In genomic region chr4:128155226-128155625, GRCm38 (mm10) we compare ENCODE assay signal across 17 mouse cellular contexts.
"Had no signal": no experiment of that assay in that cellular context is flagged by ENCODE, and none has a peak within 500 bp of the region (broad histone marks: within the 10 kb centered on the region; RNA-seq: fewer than 3 reads in every experiment).

No protein-coding gene starts in this region.

- H3K27ac ChIP-seq: intestine, embryonic 15.5 days; kidney, embryonic 15.5 days; limb, embryonic 12.5 days; liver, embryonic 13.5 days; lung, embryonic 15.5 days; macrophage; neural tube, embryonic 15.5 days; stomach, postnatal 0 days had no signal

- H3K4me3 ChIP-seq: intestine, embryonic 15.5 days; kidney, embryonic 15.5 days; limb, embryonic 12.5 days; liver, embryonic 13.5 days; lung, embryonic 15.5 days; myocyte; neural tube, embryonic 15.5 days had no signal

- H3K9me3 ChIP-seq: intestine, embryonic 15.5 days; kidney, embryonic 15.5 days; limb, embryonic 12.5 days; liver, embryonic 13.5 days; lung, embryonic 15.5 days; neural tube, embryonic 15.5 days had no signal

- H3K36me3 ChIP-seq: intestine, embryonic 15.5 days; kidney, embryonic 15.5 days; limb, embryonic 12.5 days; liver, embryonic 13.5 days; lung, embryonic 15.5 days; neural tube, embryonic 15.5 days had no signal

- H3K9ac ChIP-seq: intestine, embryonic 15.5 days; kidney, embryonic 15.5 days; limb, embryonic 12.5 days; liver, embryonic 13.5 days; liver, postnatal 0 days; lung, embryonic 15.5 days; neural tube, embryonic 15.5 days had no signal

- H3K4me2 ChIP-seq: intestine, embryonic 15.5 days; kidney, embryonic 15.5 days; limb, embryonic 12.5 days; liver, embryonic 13.5 days; lung, embryonic 15.5 days; neural tube, embryonic 15.5 days had no signal

- ATAC-seq: intestine, embryonic 15.5 days; liver, postnatal 0 days had no signal

- DNase-seq: kidney, adult 2 months; kidney, postnatal 14 days; liver; liver, embryonic 13.5 days; liver, postnatal 0 days; lung, postnatal 14 days; right cerebral cortex, adult 18-20 months; right cerebral cortex, postnatal 25 days; thymus, postnatal 4 days had no signal

- H3K4me1 ChIP-seq: intestine, embryonic 15.5 days; kidney, embryonic 15.5 days; liver, embryonic 13.5 days; lung, embryonic 15.5 days had no signal

- H3K27me3 ChIP-seq: intestine, embryonic 15.5 days; kidney, embryonic 15.5 days; limb, embryonic 12.5 days; liver, embryonic 13.5 days; lung, embryonic 15.5 days; neural tube, embryonic 15.5 days had no signal
